Mouse (Mus musculus): ENCODE results near the gene Rtf1.
A peak's percentile ranks its signal among the peaks of the same experiment; 100 is the strongest.

Rtf1 gene

GRCm38 (mm10) chr2:119730735-119731134, 55.9 kb downstream of the Rtf1 start:
- no peak for DNase-seq (ENCODE audit: low spot score in 2 of 2)

GRCm38 (mm10) chr2:119737124-119737523, 62.3 kb downstream of the Rtf1 start:
- no peak for DNase-seq (ENCODE audit: low spot score in 2 of 2)

DNA sequence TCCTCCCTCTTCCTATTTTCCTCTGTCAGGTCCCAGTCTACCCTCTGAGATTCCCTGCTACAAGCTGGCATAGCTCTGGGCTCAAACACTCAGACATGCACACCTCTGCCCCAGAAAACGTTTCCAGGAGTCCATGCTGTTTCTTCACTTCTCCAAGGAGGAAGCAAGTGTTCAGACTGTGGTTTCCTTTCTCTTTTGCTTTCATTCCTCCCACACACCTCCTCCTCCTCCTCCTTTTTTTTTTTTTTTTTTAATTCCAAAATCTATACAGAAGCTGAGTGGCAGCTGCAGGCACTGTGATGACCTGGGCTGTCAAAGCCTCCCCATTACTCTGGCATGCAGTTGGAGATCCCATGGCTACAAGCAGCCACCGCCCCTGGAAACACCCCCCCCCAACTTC, 65.7 kb downstream of the Rtf1 start:
- DNase-seq (ENCODE audit: low spot score in 2 of 2) = no peak

GRCm38 (mm10) chr2:119741581-119742411, 66.9 kb downstream of the Rtf1 start, which contains the start of gene Itpka:
TSS of gene Itpka (plus strand) at chr2:119742337.
- peak; percentile 60 to 83 for DNase-seq (ENCODE audit: low spot score in 2 of 2)

DNA sequence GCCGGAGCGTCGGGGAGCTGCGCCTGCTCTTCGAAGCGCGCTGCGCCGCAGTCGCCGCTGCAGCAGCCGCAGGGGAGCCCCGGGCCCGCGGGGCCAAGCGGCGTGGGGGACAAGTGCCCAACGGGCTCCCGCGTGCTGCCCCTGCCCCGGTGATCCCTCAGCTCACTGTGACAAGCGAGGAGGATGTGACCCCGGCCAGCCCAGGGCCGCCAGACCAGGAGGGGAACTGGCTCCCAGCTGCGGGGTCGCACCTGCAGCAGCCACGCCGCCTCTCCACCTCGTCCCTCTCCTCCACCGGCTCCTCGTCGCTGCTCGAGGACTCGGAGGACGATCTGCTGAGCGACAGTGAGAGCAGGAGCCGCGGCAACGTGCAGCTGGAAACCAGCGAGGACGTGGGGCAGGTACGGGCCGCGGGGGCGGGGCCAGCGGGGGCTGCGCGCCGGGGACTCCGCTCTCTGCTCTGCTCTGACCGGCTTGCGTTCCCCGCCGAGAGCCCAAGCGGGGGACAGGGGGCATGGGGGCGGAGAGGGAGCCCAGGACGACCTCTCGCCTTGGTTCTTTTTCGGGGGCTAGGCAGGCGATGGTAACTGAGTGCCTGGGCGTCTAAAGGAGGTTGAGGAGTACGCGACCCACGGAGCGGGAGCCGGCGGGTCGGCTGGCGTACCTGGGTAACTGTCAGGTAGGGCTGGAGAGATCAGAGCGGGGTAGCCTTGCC, 67.8 kb downstream of the Rtf1 start:
- peak; percentile 43 to 81 for DNase-seq (ENCODE audit: low spot score in 2 of 2)

GRCm38 (mm10) chr2:119743176-119743807, 68.4 kb downstream of the Rtf1 start:
- DNase-seq (ENCODE audit: low spot score in 2 of 2) = peak in 1 of 2 experiments; percentile 21

- no peak for DNase-seq (ENCODE audit: low spot score in 2 of 2)
Observed at GRCm38 (mm10) chr2:119743808-119744162, 68.9 kb downstream of the Rtf1 start.

DNA sequence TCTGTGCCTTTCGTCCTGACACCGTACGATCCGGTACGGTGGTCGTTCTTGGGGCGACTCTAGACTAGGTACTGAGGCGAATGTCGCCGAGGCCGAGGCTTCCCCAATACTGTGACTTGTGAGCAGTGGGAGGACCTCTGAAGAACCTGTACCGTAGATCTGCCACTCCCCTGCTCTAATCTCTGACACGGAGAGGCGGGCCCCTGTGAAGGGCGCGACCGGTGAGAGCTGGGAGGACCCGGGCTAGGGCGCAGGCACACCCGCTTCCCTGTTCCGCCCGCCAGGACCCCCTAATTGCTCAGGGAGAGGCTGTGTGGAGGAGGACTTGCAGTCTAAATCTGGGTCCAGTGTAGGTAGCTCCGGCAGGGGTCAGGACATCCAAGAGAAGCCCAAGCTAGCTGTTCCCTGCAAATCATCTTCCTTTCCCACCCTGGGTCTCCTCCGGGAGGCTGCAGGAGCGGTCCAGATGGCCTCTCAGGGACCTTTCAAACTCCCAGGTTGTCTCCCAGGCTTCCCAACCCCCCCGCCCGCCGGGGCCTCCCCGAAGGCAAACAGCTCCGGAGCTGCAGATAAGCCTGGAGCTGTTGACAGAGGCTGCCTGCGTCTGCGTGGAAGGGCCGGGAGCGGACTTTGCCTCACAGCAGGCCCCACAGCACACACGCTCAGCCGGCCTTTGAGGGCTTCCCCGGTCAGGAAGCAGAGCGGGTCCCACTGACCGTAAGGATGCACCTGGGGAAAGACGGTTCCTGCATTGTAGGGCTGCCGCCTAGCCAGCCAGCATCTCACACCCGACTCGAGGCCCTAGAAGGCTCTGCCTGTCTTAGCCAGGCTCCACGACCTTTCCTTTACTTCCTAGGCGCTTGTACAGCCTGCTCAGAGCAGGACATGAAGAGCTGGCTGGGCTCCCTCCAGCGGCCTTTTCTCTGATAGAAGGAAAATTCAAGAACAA, 69.6 kb downstream of the Rtf1 start:
- DNase-seq (ENCODE audit: low spot score in 2 of 2) = peak in 1 of 2 experiments; percentile 28

DNA sequence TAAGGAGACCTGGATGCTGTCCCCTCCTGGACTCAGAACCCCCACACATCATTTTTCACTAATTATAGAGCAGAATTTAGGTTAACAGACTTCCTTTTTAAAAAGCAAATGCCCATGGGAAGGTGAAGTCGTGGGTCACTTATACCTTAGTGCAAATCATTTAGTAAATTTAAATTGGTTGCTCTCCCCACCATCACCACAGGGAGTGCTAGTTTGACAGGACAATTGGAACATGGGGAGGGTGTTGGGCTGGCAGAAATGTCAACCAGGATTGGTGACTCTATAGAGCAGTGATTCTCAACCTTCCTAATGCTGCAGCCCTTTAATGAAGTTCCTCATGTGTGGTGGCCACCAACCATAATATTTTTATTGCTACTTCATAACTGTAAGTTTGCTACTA, 70.4 kb downstream of the Rtf1 start:
- DNase-seq (ENCODE audit: low spot score in 2 of 2) = no peak

DNA sequence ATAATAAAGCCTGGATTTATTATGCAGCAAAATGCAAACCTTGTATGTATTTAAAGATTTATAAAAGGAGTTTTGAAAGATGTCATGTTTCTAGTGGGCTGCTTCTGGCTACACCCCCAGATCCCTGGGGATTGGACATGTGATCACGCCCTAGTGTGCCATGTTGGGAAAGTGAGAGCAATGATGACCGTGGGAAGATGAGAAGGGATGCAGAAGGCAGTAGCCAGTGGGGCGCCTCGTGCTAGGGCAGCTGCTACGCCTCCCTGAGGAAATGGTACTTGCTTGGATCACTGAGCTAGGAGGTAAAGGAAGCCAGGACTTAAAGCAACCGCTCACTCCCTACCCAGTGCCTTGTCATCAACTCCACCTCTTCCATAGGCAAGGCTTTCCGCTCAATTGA, 72.7 kb downstream of the Rtf1 start:
- no peak for DNase-seq (ENCODE audit: low spot score in 2 of 2)

GRCm38 (mm10) chr2:119749260-119749659, 74.4 kb downstream of the Rtf1 start:
- no peak for DNase-seq (ENCODE audit: low spot score in 2 of 2)

DNA sequence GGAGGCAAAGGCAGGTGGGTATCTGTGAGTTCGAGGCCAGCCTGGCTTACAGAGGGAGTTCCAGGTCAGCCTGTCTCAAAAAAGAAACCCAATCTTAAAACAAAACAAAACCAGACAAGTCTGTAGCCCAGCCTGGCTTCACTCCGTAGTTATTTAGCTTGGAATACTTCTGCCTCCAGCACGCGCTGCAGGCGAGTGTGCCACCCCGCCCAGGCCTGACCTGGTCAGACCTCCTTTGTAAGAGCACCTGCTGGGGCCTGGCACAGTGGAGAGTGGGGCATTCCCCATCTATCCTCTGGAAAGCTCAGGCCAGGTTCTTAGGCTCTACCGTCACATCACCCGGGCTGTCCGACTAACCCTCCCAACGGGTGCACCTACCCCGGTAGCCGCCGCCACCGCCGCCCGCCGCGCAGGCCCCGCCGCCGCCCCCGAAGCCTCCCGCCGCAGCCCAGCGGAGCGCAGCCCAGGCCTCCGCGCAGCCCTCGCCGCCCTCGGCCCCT, 82.8 kb downstream of the Rtf1 start:
- no peak for DNase-seq (ENCODE audit: low spot score in 2 of 2)

GRCm38 (mm10) chr2:119758101-119758843, 83.4 kb downstream of the Rtf1 start:
- DNase-seq (ENCODE audit: low spot score in 2 of 2) = peak in 1 of 2 experiments; percentile 71

- DNase-seq (ENCODE audit: low spot score in 2 of 2) = no peak
Observed at GRCm38 (mm10) chr2:119758844-119759835, 84.3 kb downstream of the Rtf1 start.

GRCm38 (mm10) chr2:119760251-119760650, 85.4 kb downstream of the Rtf1 start, which contains the start of gene Ltk:
TSS of gene Ltk (minus strand) at chr2:119760431.
- no peak for DNase-seq (ENCODE audit: low spot score in 2 of 2)

DNA sequence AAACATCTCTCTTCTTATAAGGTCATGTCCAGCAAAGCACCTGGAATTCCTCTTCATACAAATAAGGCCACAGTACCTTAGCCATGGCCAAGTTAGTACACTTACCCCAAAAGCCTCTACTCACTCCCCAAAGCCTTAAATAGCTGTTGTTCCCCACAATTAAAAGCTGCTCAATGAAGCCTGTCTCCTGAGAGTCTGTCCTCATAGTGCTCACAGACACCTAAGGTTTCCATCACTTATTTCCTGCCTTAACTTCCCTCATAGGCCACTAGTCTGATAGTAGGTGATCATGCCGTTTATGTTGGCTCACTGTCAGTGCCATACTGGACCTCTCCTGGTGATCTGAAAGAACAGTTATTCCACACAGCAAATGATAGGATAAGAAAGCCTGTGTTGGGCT, 87.4 kb downstream of the Rtf1 start:
- DNase-seq (ENCODE audit: low spot score in 2 of 2) = no peak

- no peak for DNase-seq (ENCODE audit: low spot score in 2 of 2)
Observed at GRCm38 (mm10) chr2:119763924-119764323, 89.1 kb downstream of the Rtf1 start.

- DNase-seq (ENCODE audit: low spot score in 2 of 2) = no peak
Observed at GRCm38 (mm10) chr2:119767246-119767645, 92.4 kb downstream of the Rtf1 start.
